Mouse (Mus musculus) left cerebral cortex, postnatal 10 days (tissue): ENCODE data around the gene Rasgrf2. TPM values are rescaled to one million over a fixed set of nuclear protein-coding genes. Genes with fewer than 3 reads are reported as not detected.

Source experiments
- DNase-seq, 2 experiments: peaks; one replicate each; pipeline ENCODE4 v3.0.0; 2021 to 2022; ENCODE audit warnings: low spot score in 2 of 2, mixed read lengths in 1 of 2; ENCODE audit errors: extremely low spot score in 1 of 2
- intact Hi-C: fragments of 180-260 bp; cut with DNase I; formaldehyde crosslinking; loops from one replicate; pipeline ENCODE4 v1.15.1; 2025
- total RNA-seq, 2 experiments: library from RNA; stranded (reverse); gene quantifications; 2 replicates each; pipeline ENCODE4 v1.2.3; 2021

The Rasgrf2 gene
- total RNA-seq, 2 experiments from 2014 or later = 109 to 121 TPM

DNA sequence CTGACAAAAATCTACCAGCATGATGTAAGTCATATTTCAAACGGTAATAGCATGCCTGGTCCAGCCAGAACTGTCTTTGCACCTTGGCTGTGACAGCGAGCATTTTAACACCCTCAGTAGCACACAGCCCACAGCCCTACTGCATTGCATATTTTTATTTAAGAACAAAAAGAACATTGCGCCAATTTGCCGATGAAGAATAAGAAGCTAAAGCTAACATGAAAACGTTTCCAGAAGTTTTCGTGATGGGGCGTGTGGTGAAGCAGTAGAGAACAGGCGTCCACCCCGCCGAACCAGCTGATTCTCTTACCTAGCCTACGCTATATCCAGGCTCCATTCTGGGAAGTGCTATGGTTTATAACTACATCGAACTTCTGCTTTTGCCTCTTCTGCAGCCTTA is 77.7 kb downstream of the Rasgrf2 start:
- intact Hi-C loops = no loop called here
- no peak for DNase-seq

DNA sequence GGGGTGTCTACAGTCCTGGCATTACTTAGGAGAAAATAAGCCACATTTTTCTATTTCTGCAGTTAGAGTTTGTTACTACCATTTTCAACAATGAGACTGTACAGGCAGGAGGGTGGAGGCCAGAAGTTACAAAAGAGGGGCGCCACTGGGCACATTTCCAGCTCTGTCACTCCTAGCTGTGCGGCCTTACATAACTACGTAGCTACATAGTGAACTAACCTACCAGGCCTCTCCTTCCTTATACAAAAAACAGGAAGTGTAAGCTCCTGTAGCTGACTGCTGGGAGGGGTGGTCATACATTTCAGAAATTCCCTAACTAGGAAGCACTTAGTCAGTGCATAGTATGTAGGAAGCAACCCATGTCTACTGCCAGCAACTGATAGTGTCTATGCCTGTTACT is 78.5 kb downstream of the Rasgrf2 start:
- DNase-seq = no peak
- intact Hi-C loops = no loop called here

DNA sequence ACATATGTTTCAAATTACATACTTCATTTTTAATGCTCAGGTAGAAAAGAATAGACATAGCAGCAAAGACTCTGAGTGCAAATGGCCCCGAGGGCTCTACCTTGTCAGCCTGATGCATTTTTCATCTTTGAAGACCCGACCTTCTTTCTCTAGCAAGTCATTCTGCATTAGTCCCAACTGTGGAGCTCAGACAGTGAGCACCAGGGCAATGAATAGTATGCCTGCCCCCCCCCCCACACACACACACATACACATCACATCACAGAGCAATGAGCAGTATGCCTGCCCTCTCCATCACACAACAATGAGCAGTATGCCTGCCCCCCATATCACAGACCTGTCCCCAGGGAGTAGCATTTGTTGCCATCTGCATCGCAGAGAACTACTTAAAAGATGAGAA is 80.2 kb downstream of the Rasgrf2 start:
- intact Hi-C loops = no loop called here
- DNase-seq = no peak

DNA sequence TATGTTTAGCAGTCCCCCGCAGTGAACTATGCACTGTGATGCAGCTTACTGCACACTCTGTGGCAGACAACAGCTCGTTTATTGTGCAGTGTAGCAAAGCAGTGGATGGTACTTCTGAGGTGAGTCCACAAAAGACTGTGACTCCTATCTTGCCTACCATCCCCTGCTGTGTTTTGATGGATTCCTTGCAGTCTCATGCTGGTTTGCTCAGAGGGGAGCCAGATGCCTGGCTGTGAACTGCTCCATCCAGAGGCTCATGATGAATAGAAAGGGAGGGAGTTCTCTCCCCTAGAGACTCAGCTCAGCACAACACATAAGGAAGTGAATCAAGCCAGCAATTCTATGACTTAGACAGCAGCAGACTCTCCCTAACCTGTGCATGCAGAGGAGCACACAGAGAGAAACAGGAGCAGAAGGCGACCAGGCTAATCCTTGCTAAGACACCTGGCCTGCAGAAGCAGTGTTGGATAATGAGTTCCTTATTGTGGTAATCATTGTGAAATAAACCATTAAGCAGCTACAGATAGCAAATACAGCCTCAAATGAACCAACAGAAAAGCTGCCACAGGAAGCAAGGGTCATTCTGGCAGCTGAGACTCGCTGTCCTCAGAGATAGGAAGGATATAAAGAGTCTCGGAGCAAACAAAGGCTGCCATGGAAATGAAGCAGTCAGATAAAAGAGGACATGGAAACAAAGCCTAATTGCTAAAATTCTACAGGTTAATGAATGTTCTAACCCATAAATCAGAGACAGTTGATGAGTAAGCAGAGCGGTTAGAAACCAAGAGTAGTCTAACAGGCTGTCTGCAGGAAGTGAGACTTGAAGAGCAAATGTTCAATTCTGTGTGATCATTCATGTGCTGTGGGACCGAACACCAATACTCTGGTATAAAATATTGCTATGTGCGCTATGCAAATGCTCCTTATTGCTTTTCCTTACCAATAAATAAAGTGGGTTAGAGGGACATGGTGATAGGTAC is 89.6 kb downstream of the Rasgrf2 start:
- intact Hi-C loops = no loop called here
- DNase-seq = no peak

DNA sequence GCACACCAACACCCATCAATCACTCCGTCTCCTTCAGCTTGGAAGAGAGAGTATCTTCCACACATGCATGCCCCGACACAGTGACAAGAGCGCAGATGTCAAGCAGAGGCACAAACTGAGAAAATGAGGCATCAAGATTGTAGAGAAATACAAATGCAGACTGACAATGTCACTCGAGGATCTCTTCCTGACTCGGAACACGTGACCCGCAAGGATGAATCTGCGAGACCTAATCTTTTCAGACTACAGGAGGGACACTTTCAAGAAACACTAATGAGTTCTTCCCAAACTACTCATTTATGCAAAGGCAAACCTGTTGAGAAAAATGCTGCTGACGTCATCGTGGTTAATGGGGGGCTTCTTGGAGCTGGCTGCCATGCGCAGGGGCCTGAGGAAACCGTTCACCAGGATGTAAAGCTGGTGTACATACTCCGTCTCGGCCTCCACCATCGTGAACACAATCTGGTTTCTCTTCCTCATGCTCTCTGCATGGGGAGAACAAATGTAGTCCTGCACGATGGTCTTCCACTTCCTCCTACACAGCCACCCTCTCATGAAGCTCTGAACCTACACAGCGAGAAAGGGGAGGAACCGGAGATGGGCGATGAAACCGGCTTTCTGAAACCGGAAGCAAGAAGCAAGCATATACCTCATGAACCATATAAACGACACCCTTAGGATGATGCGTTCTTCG is 100.9 kb downstream of the Rasgrf2 start:
- intact Hi-C loops = no loop called here
- DNase-seq = no peak

DNA sequence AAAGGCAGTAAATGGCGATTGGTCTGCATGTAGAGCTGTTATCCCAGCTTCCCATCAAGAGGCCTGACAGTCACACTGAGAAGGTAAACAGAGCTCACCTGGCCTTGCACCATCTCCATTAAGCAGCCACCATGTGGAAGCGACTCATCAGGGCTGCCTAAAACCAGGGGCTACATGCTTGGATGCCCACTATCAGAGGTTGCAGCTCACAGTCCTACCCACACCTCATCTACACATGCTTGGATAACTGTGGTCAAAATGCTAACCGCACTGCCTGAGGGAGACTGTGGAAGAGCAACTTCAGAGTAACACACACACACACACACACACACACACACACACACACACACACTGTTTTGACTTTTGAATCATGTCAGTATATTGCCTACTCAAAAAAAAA is 101.8 kb downstream of the Rasgrf2 start:
- DNase-seq = no peak
- intact Hi-C loops = no loop called here

DNA sequence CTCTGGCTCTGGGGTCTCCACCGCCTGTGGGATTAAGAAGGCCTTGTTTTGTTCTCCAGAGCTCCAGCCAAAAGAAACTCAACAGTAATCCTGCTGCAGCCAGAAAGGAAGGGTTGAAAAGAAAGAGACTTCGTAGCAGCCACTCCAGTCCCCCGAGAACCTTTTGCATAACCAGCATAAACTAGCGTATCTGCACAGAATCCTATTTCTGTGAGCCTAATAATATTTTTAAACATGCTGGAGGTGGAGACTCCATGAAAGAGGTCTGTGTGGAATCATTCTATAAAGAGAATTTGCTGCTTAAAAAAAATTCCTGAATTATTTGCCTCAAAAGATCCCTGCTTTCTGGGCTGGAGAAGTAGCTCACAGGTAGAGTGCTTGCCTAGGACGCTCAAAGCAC is 103.5 kb downstream of the Rasgrf2 start:
- no peak for DNase-seq
- intact Hi-C loops = no loop called here

DNA sequence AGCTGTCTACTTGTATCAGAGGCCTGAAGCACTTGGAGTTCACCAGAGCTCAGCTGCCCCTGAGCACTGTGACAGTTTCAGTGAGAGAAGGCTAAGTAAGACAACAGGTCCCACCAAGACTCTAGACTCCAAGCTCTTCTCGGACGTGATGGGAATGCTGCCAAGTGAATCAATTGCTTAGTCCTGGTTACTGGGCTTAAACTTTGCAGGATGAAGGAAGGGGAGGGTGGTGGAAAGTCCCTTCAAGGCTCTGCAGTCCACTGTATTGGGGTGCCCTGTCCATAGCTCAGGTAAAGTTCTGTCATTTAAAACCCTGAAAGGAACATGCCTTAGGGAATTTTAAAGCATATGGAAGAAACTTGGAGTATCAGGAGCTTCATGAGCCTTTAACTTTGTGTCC is 104.8 kb downstream of the Rasgrf2 start:
- no peak for DNase-seq
- intact Hi-C loops = no loop called here

DNA sequence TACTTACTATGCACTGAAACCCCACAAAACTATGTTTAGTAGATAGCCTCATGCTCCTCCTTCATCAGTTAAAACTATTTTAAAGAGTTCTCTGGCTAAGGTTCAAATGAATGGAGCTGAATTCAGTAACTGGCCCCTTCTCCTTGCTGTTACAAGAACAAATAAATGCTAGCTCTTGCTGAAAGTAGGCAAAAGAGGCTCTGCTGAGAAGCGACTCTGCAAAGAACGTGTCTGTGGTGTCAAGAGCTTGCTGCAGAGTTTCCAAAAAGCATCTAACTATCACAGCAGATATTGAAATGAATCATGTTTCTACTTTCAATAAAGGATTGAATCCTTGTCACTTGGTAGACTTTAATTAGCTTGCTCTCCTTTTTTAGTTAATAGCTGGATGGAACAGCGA is 106.3 kb downstream of the Rasgrf2 start:
- intact Hi-C loops = no loop called here
- DNase-seq = no peak

DNA sequence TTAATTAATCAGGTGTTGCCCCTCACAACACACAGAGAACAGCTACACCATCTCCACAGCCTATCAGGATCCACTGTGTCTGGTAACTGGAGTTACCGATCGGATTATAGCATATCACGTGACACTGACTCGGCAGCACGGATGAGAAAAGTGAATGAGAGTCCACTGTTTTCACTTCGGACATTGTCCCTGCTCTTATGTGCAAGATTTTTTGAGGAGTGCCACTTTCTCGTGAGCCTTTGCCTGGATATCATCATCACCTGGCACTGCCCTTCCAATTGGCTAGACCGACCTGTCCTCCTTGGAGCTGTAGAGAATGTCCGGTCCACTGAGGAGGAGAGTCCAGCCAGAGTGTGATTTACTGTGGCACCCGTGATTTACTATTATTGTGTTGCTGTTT is 109.3 kb downstream of the Rasgrf2 start:
- no peak for DNase-seq
- intact Hi-C loops = no loop called here

DNA sequence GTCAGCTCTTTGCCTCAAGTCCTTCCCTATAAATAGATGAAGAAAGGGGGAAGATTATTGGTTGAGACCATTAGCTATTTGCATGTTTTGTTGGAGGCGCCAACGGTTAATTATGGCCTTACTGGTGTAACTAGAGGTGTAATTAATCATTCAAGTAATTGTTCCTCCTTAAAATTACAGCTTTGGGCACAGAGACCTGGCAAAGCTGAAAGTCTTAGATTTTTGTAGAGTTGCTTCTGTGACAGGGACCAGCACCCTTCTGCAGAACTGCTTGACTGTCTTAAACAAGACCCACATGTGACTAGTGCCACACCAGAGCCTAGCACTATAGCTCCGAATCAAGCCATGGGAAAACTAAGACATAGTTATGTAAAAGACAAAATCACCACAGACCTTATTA is 134.5 kb downstream of the Rasgrf2 start:
- intact Hi-C loops = no loop called here
- DNase-seq = no peak

DNA sequence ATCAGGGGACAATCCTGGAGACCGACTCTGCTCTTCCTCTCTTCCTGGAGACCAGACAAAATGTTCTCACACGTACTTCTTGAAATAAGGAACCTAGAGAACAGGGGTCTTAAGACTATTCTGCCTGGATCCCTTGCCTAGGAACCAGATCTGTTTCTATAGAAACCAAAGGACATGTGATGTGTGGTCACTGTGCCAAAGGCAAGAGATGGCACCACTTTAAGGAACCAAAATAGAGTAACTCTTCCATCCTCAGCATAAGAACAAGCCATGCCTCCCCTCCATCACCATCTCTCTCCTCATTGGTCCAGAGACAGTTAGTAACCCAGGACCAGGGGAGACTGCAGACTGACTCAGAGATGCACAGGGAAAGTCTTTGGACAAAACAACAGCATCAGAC is 140.0 kb downstream of the Rasgrf2 start:
- intact Hi-C loops = no loop called here
- DNase-seq = no peak

DNA sequence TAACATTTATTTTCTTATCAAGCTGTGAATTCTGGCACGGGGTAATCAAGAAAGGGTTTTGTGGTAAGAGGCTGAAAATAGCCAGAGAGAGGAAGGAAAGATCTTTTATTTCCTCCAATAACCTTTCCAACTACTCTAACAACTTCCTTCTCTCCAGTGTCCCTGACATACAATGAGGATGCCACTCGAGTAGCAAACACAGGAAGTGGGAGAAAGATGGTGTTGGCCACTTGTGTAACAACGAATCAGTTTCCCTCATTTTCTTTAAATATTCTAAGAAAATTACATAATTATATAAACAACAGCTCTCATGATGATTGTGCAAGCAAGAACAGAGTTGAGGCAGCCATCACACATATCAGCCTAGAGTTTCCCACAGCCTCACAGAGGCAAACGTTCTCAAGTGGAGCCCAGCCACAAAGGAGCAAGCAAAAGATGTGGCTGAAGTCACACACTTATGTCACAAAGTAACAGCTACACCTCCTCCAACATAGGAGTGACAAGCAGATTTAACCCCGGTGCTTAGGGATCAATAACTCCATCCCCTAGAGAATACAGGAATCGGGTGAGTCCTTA is 140.7 kb downstream of the Rasgrf2 start:
- intact Hi-C loops = no loop called here
- DNase-seq = no peak

DNA sequence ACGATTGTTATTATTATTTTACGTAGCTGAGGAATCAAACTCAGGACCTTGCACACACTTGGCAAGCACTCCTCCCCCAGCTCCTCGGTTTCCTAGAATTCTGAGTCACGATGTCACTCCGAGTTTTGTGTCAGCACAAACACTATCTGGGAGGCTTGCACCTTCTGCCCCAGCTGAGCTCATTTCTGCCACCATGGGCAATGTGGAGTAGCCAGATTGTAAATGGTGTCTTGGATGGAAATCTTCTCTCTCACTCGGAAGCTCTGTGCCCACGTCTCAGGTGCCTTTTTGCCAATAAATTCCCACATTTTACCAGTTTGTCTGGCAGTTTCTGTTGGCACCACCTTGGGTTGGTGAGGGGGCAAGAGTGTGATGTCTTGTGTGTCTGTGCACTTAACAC is 143.1 kb downstream of the Rasgrf2 start:
- intact Hi-C loops = no loop called here
- DNase-seq = no peak

DNA sequence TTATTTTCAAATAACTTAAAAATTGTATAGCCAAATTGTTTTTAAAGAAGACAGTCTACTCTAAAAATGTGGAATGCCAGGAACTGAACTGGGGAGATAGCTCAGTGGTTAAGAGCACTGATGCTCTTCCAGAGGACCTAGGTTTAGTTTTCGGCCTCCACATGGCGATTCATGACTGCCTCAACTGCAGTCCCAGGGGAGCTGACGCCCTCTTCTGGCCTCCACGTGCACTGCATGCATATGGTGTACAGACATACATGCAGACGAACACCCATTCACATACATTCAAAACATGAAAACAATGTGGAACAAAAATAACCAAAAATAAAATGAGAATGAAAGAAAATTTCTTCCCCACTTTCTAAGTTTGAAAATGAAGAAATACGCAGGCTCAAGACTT is 144.5 kb downstream of the Rasgrf2 start:
- intact Hi-C loops = no loop called here
- no peak for DNase-seq

DNA sequence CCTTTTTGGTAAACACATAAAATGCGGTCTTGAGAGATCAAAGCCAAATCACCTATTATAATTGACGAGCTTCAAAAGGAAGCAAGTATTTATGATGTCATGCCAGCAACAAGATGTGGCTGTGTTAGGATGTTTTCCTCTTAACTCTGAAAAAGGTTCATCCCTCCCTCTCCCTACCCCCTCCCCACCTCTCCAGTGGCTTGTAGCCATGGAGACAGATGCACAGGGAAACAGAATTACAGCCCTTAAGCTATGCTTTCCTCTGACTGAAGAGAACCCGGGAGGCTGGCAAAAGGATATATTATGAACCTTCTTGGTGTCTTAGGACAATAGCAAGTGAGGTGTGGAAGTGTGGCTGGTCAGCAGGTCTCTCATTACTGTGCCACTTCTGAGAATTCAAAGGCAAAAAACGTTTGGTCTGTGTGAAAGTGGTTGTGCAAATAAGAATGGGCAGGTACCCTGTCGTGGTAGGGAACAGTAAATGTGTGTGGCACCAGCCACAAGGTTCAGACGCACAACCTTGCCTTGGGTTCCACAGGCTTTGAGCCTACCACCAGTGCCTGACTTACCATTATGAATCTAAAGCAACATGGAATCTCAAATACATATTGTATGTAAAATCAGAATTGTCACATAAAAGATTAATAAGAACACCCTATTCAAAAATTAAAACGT is 145.4 kb downstream of the Rasgrf2 start:
- DNase-seq = no peak
- intact Hi-C loops = no loop called here

DNA sequence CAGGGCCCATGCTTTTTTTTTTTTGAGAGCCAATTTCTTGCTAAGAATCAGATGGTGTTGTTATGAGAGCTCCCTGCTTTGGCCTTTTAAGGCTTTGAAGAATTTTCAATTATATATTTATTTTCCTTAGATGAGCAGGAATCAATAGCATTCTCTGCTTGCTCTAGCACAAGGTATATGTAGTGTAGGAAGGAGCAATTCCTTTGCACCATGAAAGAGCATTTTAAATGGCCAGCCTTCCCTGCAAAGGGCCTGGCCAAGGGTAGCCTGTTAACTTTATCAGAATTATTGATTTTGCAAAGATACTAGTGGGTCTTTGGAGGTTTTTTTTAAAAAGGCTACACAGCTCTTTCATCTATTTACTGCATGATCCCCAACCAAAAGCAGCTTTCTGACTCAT is 146.4 kb downstream of the Rasgrf2 start:
- no peak for DNase-seq

DNA sequence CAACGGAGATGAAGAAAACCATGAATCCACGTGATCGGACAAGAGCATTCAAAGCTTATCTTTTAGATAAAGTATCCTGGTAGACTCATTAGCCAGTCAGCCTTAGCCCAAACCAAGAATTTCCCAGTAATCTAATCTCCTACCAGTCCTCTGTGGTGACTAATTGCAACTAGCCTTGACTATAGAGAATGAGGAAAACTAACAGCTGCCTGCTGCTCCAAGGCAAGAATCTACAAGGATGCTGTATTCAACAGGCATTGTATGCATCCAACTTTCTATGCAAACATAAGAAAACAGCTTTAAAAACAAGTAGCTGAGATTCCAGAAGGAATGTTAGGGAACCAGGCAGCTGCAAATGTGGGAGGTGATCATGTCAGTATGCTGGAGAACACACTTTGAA is 149.4 kb downstream of the Rasgrf2 start:
- DNase-seq = no peak
- intact Hi-C loops = no loop called here

More for the DNA sequence above, 146.4 kb downstream of the Rasgrf2 start:
- intact Hi-C loops = no loop called here

DNA sequence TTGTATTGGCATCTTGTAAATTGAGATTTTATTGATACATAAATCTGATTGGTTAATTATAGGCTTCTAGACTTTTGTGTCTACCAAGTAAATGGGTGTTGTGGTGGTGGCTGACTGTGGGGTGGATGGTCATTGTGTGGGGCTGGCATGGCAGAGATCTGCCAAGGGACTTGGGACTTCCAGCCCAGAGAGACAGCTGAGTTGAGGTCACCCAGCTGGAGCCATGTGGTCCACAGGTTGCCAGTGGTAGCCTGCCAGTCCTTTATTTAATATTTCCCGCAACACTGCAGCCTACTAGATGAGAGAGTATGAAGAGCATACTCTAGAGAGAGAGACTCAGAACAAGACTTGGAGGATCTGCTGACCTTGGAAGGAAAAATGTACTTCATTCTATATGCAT is 150.0 kb downstream of the Rasgrf2 start:
- DNase-seq = no peak
- intact Hi-C loops = no loop called here
